Mouse (Mus musculus): ENCODE data around the gene Eif4g2.

GRCm38 (mm10) chr7:111048920-111049319 is 33.9 kb downstream of the Eif4g2 start:
- no peak for TF ChIP-seq POLR2A (IDR thresholded peaks at IDR 0.05; ENCODE audit: insufficient read depth, low read length)
- no peak for TF ChIP-seq CTCF (IDR thresholded peaks at IDR 0.05; ENCODE audit: low read depth, low read length)
